Mouse (Mus musculus) midbrain, embryonic 10.5 days (tissue): Measurements from ENCODE around the gene Ube2cbp. TPM values are rescaled to one million over a fixed set of nuclear protein-coding genes. Genes with fewer than 3 reads are reported as not detected.

Experiments used
- DNase-seq: peaks from one replicate; pipeline ENCODE4 v3.0.0-alpha.2; 2017; ENCODE audit warnings: low spot score
- H3K27ac ChIP-seq: fragments of 300-500 bp; sonication (generic); replicated peaks from 2 replicates; pipeline ENCODE4 v1.5.1; 2016; ENCODE audit warnings: mild to moderate bottlenecking
- H3K27me3 ChIP-seq: fragments of 300-500 bp; sonication (generic); 2 replicates; pipeline ENCODE4 v1.6.1; 2016; ENCODE audit warnings: low read depth, mild to moderate bottlenecking; ENCODE audit not compliant: poor library complexity, severe bottlenecking
- H3K36me3 ChIP-seq: fragments of 300-500 bp; sonication (generic); 2 replicates; pipeline ENCODE4 v1.6.1; 2016; ENCODE audit warnings: mild to moderate bottlenecking, moderate library complexity
- H3K4me1 ChIP-seq: fragments of 300-500 bp; sonication (generic); 2 replicates; pipeline ENCODE4 v1.6.1; 2016
- H3K4me3 ChIP-seq: fragments of 300-500 bp; sonication (generic); 2 replicates; pipeline ENCODE4 v1.5.1; 2016; ENCODE audit warnings: mild to moderate bottlenecking, moderate library complexity
- H3K9me3 ChIP-seq: fragments of 300-500 bp; sonication (generic); replicated peaks from 2 replicates; pipeline ENCODE4 v1.6.1; 2016; ENCODE audit warnings: mild to moderate bottlenecking
- WGBS: fragments of 180-500 bp; shearing (Covaris S2); methylation state at CpG from one replicate; pipeline ENCODE4 v1.1.7; 2016; 5-methylcytosine and 5-hydroxymethylcytosine counted together
- polyA plus RNA-seq: library from polyadenylated mRNA; unstranded; fragments of >200 nt; fragmentation: Nextera tagmentation; extraction: Ambion mirVana; gene quantifications from 2 replicates; pipeline ENCODE4 v1.2.1, GENCODE M21; 2016

Ube2cbp gene
- polyA plus RNA-seq, 1 experiment from 2014 or later = 9.1 TPM

GRCm38 (mm10) chr9:86298131-86298530 lies 166.6 kb downstream of the Ube2cbp start:
- H3K36me3 ChIP-seq = no peaks in the 10 kb centered on the region
- H3K9me3 ChIP-seq = no peaks in the 10 kb centered on the region
- peak overlapping the region; percentile 82 for H3K27ac ChIP-seq
- H3K27me3 ChIP-seq = no peaks in the 10 kb centered on the region
- no peak overlapping the region for H3K4me3 ChIP-seq
- peak; percentile 14 for DNase-seq
- WGBS = 51% methylated on average over 5 of the region's 5 CpGs
- H3K4me1 ChIP-seq = peaks cover 38% of the 10 kb centered on the region

DNA sequence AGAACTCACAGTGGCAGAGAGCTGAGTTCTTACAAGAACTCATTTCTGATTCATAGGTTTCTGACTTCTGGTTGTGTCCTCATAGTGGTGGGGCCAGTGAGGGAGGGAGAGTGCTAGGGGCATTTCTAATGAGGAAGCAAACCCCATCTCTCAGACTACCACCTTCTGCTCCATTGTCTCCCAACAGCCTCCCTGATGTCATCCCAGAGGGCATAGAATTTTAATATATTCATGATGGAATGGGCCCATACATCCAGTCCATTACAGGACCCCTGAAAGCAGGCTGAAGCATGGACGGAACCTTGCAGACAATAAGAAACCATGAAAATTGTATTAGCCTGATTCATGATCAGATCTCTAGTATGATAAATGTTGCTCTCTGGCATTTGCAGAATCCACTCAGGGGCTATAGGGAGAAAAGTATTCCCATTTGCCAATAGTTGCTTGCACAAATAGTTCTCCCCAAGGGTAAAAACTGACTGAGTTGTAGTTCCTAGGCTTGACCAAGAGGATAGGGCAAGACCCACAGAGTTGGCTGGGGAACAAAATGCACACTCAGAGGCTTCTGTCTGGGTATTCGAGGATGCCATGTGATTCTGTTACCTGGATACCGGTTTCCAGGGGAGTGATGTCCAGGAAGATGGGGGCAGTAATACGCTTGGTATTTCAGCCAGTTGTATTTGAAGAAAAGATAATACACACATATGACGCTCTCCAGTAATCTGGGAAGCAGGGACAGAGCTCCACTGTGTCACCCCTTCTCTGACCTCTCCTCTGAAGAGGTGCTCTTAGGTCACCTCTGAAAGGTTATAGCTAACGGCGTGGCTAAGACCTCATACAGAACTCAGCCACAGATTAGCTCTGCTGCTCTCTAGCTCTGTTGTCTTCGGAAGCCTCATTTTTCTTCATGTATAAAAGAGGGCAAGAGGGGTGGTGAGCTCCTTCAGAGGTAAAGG lies 167.8 kb downstream of the Ube2cbp start:
- Histone ChIP-seq H3K27ac (peak overlapping the region; percentile 69), H3K27me3 (no peaks in the 10 kb centered on the region), H3K36me3 (no peaks in the 10 kb centered on the region), H3K4me3 (no peak overlapping the region), H3K9me3 (no peaks in the 10 kb centered on the region), H3K4me1 (peaks cover 38% of the 10 kb centered on the region)
- 65% methylated on average over 8 of the region's 8 CpGs for WGBS
- peak; percentile 17 for DNase-seq

GRCm38 (mm10) chr9:86287570-86287954 lies 177.2 kb downstream of the Ube2cbp start:
- Histone ChIP-seq H3K4me3 (no peak overlapping the region), H3K27me3 (no peaks in the 10 kb centered on the region), H3K9me3 (peaks cover 17% of the 10 kb centered on the region), H3K27ac (no peak overlapping the region), H3K4me1 (no peaks in the 10 kb centered on the region), H3K36me3 (no peaks in the 10 kb centered on the region)
- 86% methylated on average over 3 of the region's 3 CpGs for WGBS
- DNase-seq = no peak

- no peaks in the 10 kb centered on the region for H3K36me3 ChIP-seq
- H3K9me3 ChIP-seq = peaks cover 17% of the 10 kb centered on the region
- H3K27me3 ChIP-seq = no peaks in the 10 kb centered on the region
- H3K4me1 ChIP-seq = no peaks in the 10 kb centered on the region
- DNase-seq = no peak
- WGBS = 93% methylated on average over 2 of the region's 2 CpGs
- H3K4me3 ChIP-seq = no peak overlapping the region
- H3K27ac ChIP-seq = no peak overlapping the region
Measured at GRCm38 (mm10) chr9:86286830-86287569, 177.8 kb downstream of the Ube2cbp start.

GRCm38 (mm10) chr9:86282555-86282954 lies 182.2 kb downstream of the Ube2cbp start:
- 80% methylated on average over 5 of the region's 5 CpGs for WGBS
- no peaks in the 10 kb centered on the region for H3K27me3 ChIP-seq
- H3K4me1 ChIP-seq = peaks cover 20% of the 10 kb centered on the region
- DNase-seq = peak; percentile 12
- H3K9me3 ChIP-seq = peaks cover 17% of the 10 kb centered on the region
- no peaks in the 10 kb centered on the region for H3K36me3 ChIP-seq
- no peak overlapping the region for H3K27ac ChIP-seq
- H3K4me3 ChIP-seq = no peak overlapping the region

DNA sequence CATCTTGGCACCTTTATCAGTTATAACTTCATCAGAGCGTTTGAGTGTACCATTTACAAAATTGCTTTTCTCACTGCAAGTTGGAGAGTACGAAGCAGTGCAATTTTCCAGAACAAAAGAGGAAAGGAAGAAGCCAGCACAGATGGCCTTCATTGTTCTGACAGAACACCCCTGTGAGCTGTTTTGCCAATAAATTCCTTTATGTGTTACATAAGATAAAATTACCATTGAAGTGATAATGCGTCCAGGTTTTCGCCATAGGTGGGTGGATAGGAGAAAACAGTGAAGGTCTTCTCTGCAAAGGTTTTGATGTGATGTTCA lies 183.6 kb downstream of the Ube2cbp start:
- no peaks in the 10 kb centered on the region for H3K36me3 ChIP-seq
- WGBS = 70% methylated on average over 4 of the region's 4 CpGs
- H3K27ac ChIP-seq = no peak overlapping the region; the same call in 1 of the 2 replicates
- peaks cover 23% of the 10 kb centered on the region for H3K4me1 ChIP-seq
- H3K9me3 ChIP-seq = peaks cover 16% of the 10 kb centered on the region
- no peak for DNase-seq
- H3K4me3 ChIP-seq = no peak overlapping the region
- H3K27me3 ChIP-seq = no peaks in the 10 kb centered on the region

DNA sequence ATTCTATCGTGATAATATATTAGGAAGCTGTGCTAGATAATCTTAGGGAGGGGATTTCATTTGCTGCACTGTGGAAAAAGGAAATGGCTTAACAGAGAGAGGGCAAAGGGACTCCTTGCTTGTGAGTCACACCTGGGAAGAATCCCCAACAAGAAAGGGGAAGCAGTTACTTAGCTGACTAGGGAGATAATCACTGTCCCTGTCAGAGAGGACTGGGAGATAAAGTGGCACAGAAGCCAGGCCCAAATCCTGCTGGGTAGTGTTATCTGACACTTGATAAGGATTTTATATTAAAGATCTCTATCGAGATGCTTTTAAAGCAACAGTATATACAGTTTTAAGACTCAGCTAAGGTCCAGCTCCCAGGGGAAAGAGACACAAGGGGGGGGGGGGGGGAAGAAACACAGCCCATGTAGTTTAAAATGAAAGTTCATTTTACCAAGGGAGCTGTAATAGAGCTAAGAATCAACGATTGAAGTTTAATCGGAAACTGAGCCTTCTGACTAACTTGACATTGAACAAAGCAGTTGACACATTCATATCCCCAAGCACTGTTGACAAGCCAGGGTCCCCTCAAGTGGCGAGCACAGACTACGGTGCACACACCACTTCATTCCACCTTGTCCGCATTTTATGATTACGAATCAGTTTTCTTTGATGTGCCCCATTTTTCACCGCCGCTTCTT lies 184.1 kb downstream of the Ube2cbp start:
- peaks cover 11% of the 10 kb centered on the region for H3K9me3 ChIP-seq
- no peaks in the 10 kb centered on the region for H3K27me3 ChIP-seq
- 86% methylated on average over 10 of the region's 10 CpGs for WGBS
- no peak overlapping the region; the same call in 1 of the 2 replicates for H3K27ac ChIP-seq
- peak; percentile 11 for DNase-seq
- H3K4me1 ChIP-seq = peaks cover 23% of the 10 kb centered on the region
- H3K36me3 ChIP-seq = no peaks in the 10 kb centered on the region
- no peak overlapping the region for H3K4me3 ChIP-seq

- Histone ChIP-seq H3K9me3 (no peaks in the 10 kb centered on the region), H3K36me3 (no peaks in the 10 kb centered on the region), H3K27ac (no peak overlapping the region), H3K4me1 (peaks cover 11% of the 10 kb centered on the region), H3K4me3 (no peak overlapping the region), H3K27me3 (no peaks in the 10 kb centered on the region)
- no peak for DNase-seq
- 92% methylated on average over 5 of the region's 5 CpGs for WGBS
Measured at GRCm38 (mm10) chr9:86269541-86269940, 195.2 kb downstream of the Ube2cbp start.

GRCm38 (mm10) chr9:86266658-86267057 lies 198.1 kb downstream of the Ube2cbp start:
- Histone ChIP-seq H3K36me3 (no peaks in the 10 kb centered on the region), H3K27me3 (no peaks in the 10 kb centered on the region), H3K9me3 (no peaks in the 10 kb centered on the region), H3K27ac (peak overlapping the region; percentile 23; the same call in 1 of the 2 replicates), H3K4me3 (no peak overlapping the region), H3K4me1 (peaks cover 11% of the 10 kb centered on the region)
- WGBS = 34% methylated on average over 2 of the region's 2 CpGs
- DNase-seq = peak; percentile 20

Other genes with a start within 250 kb of the Ube2cbp start
- gene Dop1a, start 2.2 kb upstream of the Ube2cbp start, polyA plus RNA-seq = 6.7 and 10.1 TPM in 2 replicates
- gene Pgm3, start 106.9 kb upstream of the Ube2cbp start, polyA plus RNA-seq = 35.6 and 40.1 TPM in 2 replicates
- gene Rwdd2a, start 107.0 kb upstream of the Ube2cbp start, polyA plus RNA-seq = 3.4 and 4.4 TPM in 2 replicates
- gene Me1, start 231.0 kb upstream of the Ube2cbp start, polyA plus RNA-seq = 9.9 and 10.9 TPM in 2 replicates